Mouse (Mus musculus) cerebellum, adult 11-12 months (tissue): ENCODE measurements around the gene Pnkd.
"Not testable (repeated sequence)": the region's sequence is repeated elsewhere in the genome, so short reads cannot be mapped to it uniquely, and the experiment has no call there.

Source experiments
- DNase-seq: peaks from one replicate; pipeline ENCODE4 v3.0.0; 2022

The Pnkd gene

DNA sequence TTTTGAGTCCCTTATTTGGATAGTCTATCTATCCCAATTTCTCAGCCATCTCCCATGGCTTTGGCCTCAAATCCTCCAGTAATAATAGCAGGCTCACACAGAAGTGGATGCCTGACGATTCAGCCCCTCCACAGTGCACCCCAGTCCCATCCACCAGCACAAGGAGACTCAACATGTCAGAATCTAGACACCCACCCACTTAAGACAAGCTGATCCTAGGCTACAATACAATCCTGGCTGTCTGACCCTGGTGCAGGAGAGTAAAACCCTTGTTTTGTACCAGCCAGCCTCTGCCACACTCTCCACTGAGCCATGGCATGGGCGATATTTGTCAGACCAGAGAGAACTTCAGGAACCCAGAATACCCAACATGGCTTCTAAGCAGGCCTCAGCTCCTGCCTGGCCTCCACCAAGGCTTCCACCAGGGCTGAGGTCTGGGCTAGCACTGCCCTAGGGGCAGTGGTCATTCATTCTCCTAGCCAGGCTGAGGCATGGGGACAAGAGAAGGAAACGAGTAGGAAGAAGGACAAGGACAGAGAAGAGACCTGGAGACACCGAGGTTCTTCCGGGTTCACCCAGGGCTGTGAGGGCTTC lies 13.5 kb downstream of the Pnkd start:
- no peak for DNase-seq

DNA sequence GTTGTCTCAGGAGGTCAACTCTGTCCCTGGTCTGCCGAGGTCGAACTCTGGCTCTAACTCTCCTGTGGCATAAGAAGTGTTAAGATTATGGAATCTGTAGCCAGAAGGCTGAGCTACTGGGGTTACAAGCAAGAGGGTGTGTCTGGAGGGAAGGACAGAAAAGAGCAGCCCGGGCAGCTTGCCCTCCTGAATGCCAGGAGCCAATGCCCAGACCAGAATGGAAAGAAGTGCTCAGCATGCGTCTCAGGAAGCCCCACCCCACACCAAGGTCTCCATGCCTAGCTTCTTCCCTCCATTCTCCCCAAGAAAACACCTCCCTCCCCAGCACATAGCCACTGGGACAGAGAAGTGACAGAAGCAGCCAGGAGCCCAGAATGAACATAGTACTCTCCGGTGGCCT lies 14.3 kb downstream of the Pnkd start:
- peak; percentile 72 for DNase-seq

DNA sequence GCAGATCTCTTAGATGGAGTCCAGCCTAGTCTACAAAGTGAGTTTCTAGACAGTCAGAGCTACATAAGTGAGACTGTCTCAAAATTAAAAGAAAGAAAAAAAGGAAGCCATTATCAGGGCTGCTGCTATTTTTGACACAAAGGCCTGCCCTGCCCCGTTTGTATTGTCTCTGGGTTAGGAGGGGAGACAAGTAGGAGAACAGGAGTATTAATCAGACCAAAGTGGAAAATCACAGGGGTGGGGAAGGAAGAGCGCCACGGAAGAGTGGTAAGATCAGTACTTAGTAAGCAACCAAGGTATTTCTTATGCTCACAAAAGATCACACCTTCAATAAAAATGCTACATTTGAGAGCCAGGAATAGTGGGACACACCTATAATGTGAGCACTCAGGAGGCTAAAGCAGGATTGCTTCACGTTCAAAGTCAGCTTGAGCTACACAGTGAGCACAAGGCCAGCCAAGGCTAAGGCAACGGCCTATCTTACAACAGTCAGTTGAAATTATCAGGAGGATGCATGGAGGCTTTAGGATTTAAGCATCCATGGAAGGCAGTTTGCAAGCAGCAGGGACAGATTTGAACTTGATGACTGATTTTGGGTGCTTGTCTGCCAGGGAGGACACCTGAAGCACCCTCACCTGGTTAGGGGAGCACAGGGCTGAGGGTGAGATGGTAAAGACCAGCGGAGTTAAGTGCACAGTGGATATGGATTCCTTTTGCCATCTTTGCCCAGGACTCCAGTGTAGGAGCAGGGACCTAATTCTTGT lies 15.8 kb downstream of the Pnkd start:
- DNase-seq: no peak

DNA sequence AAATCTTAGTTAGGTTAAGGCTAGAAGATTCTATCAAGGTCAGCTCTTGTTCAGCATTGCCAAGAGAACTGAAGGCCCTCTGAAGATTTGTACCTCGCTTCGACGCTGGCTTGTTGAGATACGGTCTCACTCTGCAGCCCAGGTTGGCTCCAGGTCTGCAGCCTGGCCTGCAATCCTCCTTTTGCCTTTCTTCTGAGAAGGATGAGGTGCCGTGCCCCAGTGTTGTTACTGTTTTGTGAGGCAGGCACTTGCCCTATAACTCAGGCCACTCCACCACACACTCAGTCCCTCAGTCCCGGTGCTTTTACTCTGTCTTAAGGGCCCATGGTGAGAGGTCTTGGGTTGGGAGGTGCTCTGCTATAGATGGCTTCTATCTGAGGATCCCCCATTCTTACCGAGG lies 17.5 kb downstream of the Pnkd start:
- no peak for DNase-seq

DNA sequence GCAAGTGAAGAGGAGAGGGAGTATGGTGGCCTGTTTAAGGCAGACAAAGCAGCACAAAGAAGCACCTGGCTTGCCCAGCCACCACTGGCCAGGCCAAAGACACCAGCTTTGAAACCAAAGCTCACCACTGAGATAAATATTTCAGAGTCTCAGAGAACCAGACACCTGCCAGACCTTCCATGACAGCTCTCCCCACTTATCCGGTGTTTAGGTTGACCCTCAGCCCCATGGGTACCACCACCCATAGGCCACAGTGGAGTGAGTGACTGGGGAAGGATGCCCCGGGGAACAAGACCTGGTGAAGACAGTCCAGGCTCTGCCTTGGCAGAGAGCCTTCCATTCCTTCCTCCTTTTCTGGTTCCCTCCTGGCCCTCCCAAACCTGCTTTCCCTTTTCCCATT lies 18.1 kb downstream of the Pnkd start:
- peak; percentile 46 for DNase-seq

DNA sequence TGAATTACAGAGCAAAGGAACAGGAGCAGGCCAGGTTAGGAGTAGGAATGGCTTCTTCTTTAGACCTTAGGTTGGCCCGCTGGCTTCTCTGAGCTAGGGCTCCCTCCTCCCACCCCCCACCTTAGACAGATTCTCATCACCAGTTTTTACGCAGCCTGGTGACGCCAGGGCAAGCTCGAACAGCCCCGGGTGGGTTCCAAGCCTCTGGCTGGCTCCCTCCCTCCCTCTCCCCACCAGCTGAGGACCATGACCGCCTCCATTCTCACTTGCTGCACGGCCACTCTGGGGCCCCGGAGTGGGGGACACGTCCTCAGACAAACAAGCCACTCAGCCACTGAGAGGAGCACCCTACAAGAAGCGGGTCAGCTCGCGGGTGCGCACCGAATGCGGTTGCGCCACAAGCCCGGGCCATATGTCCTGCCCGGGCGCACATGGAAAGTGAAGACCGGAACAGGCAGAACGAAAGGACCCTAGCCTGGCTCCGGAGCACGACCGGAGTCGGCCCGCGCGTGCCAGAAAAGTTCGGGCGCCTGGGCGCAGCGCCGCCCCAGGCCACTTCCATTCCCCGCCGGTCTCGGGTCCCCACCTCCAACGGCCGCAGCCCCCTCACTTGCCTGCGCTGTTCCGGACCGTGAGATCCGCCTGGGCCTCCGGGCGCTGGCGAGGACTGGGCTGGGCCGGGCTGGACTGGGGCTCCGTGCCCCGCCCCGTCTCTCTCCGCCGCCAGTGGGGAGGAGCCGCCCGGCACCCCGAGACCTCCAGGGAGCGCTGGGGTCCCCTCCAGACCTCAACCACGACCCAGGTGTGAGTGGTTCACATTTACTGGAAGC lies 19.0 kb downstream of the Pnkd start:
- peak; percentile 66 for DNase-seq

DNA sequence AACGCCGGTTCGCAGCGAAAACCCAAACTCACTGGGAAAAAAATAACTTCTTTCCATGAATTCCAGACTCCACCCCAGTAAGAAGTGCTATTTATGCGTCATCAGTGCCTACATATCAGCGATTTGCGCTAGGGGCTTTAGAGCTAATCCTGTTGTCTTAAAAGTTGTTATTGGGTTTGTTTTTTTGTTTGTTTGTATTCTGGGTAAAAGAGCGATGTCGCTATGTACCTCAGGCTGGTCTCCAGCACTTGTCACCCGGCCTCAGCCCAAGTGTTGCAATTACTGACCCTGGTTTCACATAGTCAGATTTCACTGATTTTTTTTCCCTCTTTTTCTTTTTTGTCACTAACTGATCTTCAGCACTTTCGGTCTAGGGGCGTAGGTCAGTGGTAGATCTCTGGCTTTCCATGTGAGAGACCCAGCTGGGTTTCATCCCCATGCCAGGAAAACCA lies 19.6 kb downstream of the Pnkd start:
- DNase-seq: no peak

DNA sequence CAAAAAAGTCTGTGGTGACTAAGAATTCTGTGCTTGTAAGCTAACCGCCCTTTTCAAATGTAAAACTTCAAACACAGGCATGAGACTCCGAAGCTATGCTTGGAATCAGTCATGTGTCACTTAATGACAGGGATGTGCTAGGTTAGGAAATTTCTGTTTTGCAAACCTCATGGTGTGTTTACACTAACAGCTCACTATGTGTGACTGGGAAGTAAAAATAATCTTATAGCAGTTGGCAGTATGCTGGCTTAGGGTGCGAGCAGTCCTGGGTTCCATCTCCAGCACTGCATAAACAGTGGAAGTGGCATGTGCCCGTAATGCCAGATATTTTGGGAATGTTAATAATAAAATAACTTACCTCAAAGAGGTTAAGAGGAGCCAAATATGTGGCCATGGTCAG lies 20.2 kb downstream of the Pnkd start:
- no peak for DNase-seq

DNA sequence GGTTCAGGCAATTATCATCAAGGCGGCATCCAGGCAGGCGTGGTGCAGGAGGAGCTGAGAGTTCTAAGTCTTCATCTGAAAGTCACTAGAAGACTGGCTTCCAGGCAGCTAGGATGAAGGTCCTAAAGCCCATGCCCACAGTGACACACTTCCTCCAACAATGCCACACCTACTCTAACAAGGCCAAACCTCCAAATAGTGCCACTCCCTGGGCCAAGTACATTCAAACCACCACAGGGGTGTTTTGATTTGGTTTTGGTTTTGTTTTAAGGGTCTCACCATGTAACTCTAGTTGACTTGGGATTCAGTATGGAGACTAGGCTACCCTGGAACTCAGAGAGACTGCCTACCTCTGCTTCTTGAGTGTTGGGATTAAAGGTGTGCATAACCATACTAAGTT lies 20.8 kb downstream of the Pnkd start, which contains the start of gene Tmbim1:
Gene Tmbim1 (minus strand): TSS at position 101 of the 400 bp plus-strand sequence.
- no peak for DNase-seq

DNA sequence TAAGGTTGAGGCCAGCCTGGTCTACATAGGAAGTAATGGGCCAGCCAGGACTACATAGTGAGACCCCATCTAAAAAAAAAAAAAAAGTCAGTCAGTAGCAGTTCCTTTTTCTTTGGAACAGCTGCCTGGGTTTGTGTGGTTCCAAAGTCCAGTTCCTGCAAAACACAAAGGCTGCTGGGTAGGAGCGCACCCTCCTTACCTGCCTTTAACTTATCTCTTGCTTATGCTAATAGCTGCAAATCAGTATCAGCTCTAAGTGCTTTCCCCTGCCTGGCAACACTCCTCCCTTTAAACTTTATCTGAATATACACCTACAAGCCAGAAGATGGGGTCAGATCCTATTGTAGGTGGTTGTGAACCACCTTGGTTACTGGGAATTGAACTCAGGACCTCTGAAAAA lies 22.4 kb downstream of the Pnkd start:
- DNase-seq: no peak

DNA sequence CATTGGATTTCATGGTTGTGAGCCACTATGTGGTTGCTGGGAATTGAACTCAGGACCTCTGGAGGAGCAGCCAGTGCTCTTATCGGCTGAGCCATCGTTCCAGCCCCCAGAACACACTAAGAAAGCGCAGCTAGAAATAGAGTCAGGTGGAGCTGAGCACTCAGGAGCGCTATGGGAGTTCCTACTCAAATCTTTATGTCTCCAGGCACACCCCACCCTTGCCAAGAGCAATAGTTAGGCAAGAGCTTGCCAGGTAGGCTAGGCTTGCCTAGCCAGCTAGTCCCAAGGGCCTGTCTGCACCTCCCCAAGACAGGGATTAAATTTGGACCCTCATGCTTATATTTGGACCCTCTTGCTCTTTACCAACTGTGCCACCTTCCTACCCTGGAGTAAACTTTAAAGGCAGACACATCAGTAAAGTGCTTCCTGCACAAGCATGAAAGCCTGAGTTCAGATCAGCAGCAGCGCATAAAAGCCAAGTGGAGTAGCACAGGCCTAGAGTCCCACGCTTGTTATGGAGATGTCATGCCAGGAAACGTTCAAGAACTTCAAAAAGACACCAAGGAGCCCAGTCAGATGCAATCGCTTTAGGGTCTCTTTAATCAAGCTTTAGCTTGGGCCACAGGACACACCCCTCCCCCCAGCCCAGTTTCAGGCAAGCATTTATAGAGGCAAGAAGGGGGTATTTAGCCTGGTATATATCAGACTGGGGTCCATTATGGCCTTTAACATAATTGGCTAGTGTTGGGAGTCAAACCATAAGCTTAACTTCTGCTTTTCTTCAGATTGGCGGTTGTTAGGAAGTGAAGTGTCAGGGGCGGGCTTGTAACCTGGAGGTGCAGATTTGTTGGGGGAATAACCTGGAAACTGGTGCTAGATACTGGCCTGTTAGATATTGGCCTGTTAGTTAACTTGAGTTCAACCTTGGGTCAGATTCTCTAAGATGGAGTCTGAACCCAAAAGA lies 23.6 kb downstream of the Pnkd start:
- no peak for DNase-seq

DNA sequence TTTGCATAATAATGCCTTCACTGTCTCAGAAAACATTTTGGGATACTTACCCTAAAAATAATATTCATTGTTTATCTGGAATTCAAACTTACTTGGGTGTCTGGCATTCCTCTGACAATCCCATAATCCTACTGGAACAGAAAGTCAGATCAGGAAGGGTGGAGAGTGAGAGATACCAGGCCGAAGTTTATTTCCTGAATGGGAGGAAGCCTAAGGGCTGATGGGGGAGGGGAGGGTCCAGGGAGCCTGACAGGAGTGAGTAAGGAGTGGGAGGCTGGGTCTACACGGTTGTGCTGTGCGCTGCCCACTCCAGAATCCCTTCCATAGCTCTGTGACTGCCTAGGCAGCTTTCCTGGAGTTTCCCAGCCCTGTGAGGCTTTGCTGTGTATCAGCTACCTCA lies 25.0 kb downstream of the Pnkd start:
- DNase-seq: no peak

DNA sequence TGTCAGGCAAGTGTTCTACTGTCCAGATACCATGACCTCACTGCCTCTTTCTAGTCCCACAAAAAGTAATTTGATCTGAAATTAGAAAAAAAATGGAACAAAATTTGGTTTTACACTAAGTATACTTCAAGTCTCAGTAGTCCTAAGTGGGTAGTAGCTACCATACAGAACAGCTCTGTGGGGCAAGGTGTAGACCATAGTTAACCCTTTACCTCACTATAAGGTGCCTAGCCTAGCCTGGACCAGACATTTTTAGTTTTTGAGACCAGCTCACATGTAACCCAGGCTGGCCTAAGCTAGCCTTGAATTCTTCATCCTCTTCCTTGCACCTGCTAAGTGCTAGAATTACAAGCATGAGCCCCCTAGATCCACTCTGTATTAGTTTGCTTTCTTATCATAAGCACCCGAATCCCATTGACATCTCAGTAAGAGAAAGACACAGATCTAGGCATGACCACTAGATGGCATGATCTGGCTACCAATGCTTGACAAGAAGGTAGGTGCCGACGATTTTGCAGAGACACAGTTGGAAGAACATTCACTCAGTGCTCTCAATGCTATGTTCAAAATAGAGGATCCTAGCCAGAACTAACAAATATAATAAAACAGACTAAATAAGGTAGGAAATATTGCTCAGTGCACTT lies 28.4 kb downstream of the Pnkd start:
- DNase-seq: no peak

DNA sequence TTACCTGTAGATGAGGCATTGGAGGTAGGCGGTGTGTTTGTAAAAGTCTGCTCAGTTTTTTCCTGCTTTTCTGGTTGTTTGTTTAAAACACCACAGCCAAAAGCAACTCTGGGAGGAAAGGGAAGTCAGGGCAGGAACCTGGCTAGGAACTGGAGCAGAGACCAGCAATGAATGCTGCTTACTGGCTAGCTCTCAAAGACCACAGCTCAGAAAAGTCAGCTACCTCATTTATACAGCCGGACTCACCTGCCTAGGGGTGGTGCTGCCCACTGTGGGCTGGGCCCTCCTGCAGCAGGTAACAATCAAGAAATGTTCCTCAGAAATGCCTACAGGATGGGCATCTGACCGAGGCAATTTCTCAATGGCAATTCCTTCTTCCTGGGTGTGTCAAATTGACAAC lies 30.1 kb downstream of the Pnkd start:
- no peak for DNase-seq

DNA sequence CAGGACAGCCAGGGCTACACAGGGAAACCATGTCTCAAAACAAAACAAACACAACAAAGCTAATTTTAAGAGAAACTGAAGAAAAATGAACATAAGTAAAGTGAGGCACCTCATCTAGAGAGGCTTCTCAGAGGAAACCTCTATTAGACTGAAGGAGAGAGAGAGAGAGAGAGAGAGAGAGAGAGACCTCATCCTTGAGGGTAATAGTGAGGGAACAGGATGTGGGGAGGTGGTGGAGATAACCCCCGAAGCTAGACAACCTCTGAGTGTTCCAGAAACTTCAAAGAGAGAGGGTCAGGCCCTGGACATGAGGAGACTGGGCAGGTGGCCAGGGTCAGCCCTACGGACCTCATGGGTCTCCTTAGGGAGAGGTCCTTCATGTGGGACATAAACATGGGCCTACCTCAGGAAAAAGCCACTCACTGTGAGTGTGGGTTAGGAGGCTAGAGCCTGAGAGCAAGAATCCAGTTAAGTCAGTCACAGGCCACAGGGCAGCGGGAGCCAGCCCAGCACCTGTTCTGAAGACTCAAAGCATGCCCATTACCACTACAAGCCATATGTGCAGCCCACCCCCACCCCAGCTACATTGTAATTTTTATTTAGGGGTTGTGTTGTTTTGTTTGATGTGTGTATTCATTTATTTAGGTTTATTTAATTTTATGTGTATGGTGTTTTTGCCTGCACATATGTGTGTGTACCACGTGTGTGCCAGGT lies 31.5 kb downstream of the Pnkd start:
- DNase-seq: no peak

DNA sequence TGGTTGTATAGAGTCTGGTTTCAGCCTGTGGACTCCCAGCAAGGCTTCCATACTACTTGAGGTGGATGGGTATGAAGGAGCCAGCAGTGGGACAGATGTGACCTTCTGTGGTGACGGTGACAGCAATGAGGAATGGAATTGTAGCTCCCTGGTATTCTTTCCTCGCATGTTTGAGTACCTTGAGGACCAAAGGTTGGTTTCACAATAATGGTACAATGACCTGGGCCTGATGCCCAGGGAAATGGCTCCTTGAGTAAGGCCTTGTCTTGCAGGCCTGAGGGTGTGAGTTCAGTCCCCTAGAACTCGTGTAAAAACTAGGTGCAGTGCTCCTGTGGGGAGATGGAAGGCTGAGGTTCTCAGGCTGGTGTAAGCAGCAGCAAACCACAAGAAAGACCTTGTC lies 34.0 kb downstream of the Pnkd start:
- no peak for DNase-seq

DNA sequence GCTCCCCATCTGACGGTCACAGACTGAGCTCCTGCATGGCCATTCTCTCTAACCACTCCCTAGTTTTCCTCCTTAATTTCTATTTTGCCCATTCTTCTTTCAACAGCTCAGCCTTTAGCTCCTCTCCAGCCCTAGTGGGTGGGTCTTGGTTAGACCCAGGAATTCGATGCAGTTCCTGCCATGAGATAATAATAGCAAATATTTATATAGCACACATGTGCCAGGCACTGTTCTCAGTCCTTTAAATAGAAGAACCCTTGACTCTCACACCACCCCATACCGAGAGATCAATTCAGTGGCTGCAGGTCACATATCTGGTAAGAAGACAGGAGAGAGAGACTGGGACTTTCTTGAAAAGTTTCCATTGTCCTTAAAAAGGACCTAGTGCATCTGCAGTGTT lies 36.7 kb downstream of the Pnkd start:
- DNase-seq: no peak

DNA sequence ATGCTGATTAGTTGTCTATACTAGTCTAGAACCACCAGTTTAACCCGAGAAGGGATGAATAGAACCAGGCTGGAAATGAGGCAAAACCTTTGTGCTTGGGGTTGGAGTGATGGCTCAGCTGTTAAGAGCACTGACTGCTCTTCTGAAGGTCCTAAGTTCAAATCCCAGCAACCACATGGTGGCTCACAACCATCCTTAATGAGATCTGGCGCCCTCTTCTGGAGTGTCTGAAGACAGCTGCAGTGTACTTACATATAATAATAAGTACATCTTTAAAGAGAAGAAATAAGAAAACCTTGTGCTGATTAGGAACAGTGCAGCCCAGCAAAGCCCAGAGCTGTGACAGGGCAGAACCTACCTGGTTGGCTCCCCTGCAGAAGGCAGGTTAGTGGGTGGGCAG lies 42.2 kb downstream of the Pnkd start:
- DNase-seq: not testable (repeated sequence)

DNA sequence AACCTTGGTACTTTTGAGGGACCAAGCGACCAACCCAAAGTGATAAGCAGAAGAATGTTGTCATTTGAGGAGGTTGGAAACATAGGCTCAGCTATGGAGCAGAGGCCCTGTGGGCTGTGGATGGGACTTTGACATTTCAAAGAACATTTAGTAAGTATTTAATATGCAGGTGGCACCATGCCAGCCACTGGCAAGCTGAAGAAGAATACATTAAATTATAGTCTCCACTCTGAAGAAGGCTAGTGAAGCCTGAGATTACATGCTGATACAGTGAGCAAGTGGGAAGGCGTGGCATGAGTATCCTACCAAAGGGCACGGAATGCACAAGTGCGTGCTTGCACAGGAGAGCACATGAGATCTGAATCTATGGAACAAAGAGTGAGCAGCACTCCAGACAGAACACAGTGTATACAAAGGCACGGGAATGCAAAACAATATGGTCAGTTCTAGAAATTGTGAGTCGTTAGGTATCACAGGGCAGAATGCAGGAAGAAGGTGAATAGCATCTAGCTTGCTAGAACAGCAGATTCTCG lies 45.2 kb downstream of the Pnkd start:
- no peak for DNase-seq

DNA sequence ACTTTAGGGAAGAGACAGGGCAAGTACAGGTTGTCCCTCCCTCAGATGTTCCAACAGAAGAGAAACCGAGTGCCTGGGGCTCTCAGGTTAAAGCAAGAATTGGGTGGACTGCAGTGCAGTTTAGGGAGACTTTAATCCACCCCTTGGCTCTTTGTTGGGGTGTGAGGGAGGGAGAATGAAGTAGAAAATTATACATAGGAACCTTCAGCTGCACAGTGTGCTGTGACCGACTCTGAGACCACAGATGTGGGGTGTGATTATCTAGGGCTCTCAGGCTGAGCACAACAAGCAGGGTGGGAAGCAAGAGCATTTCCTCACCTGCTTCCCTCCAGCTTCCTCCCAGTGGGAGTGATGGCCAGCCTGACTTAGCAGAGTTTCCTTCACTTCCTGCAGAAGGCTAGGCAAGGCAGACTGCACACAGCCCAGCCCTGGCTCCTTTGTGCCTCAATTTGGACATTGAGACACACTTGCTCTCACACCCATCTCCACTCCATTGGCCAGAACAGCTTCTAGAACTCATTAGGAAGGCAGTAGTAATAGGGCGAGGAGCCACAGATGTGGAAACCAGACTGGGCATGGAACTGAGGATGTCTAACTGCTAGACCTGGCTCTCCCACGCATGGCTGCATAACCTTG lies 46.4 kb downstream of the Pnkd start:
- no peak for DNase-seq
